Mouse (Mus musculus): ENCODE results near the gene Smap1.

- TF ChIP-seq CTCF (IDR thresholded peaks at IDR 0.05; ENCODE audit: low read depth) (no peak), EP300 (IDR thresholded peaks at IDR 0.05; ENCODE audit: low read depth) (no peak)
Measured at GRCm38 (mm10) chr1:23903340-23903739, 18.8 kb downstream of the Smap1 start.
